Mouse (Mus musculus): ENCODE data around the gene Gm17469. TPM values are rescaled to one million over a fixed set of nuclear protein-coding genes. Genes with fewer than 3 reads are reported as not detected.
"Not testable (repeated sequence)": the region's sequence is repeated elsewhere in the genome, so short reads cannot be mapped to it uniquely, and the experiment has no call there.

Gene Gm17469
- not detected in 2 replicates for polyA plus RNA-seq (2016; fragmentation: Nextera tagmentation; extraction: Ambion mirVana)

GRCm38 (mm10) chrX:124629593-124629992 is at the start of gene Gm17469:
TSS of gene Gm17469 (plus strand) at chrX:124629893.
- H3K36me3 ChIP-seq; H3K4me3 ChIP-seq; H3K9ac ChIP-seq; ATAC-seq; H3K9me3 ChIP-seq (replicated peaks); H3K4me2 ChIP-seq; H3K27ac ChIP-seq; H3K4me1 ChIP-seq; H3K27me3 ChIP-seq (replicated peaks): not testable (repeated sequence)
- no CpG with 5 or more reads among the region's 4 CpGs for WGBS (ENCODE audit: insufficient replicate concordance)

Other genes with a start within 250 kb of the Gm17469 start
- not detected in 2 replicates for gene Gm17584, start 129.3 kb upstream of the Gm17469 start, polyA plus RNA-seq (2016; fragmentation: Nextera tagmentation; extraction: Ambion mirVana)

Data from liver, embryonic 12.5 days (tissue).